Mouse (Mus musculus): ENCODE measurements around the gene Uqcc1. TPM values are rescaled to one million over a fixed set of nuclear protein-coding genes. Genes with fewer than 3 reads are reported as not detected.

The Uqcc1 gene
- total and polyA plus RNA-seq, 3 experiments = 35.3 to 55.2 (median 49.8) TPM

- dilution Hi-C loops (cut with MboI; ENCODE audit: extremely low pct_ligation_motif_present, extremely low pct_unique_long_range_greater_than_20kb, low sequenced_read_pairs) = no loop called here
- Histone ChIP-seq H3K4me2 (ENCODE audit: insufficient read depth, low read depth, poor library complexity, severe bottlenecking) (no peak overlapping the region), H3K4me1 (ENCODE audit: control insufficient read depth in 1 of 2, insufficient read depth in 2 of 2) (peaks cover 0 to 43% of the 10 kb centered on the region in 2 experiments; a peak in 2 of 4 replicates), H3K79me2 (replicated peaks; ENCODE audit: control insufficient read depth, extremely low read depth, insufficient read depth, poor library complexity, severe bottlenecking) (no peaks in the 10 kb centered on the region), H3K4me3 (replicated peaks in 1 of 3; ENCODE audit: low read depth in 2 of 3, low read length in 2 of 3, poor library complexity in 1 of 3) (no peak overlapping the region), H3K27ac (ENCODE audit: insufficient read depth, low read depth) (no peak overlapping the region), H3K36me3 (replicated peaks in 1 of 2; ENCODE audit: control insufficient read depth in 1 of 2, insufficient read depth in 1 of 2, low read length in 1 of 2) (peaks cover 56 to 73% of the 10 kb centered on the region in 2 experiments), H3K9ac (ENCODE audit: insufficient read depth, low read depth) (no peak overlapping the region), H3K9me3 (replicated peaks; ENCODE audit: low read length) (no peaks in the 10 kb centered on the region), H3K27me3 (replicated peaks) (no peaks in the 10 kb centered on the region)
- no peak for DNase-seq (ENCODE audit: extremely low read depth)
- in situ Hi-C loops (cut with MboI; ENCODE audit: low pct_ligation_motif_present, low pct_unique_long_range_greater_than_20kb, low sequenced_read_pairs) = no loop called here
- no peak for TF ChIP-seq SIN3A (IDR thresholded peaks at IDR 0.05; ENCODE audit: low read length)
- TF ChIP-seq TBP (conservative IDR thresholded peaks at IDR 0.05; ENCODE audit: low read depth, low read length) = no peak
- peak in 1 of 2 experiments; percentile 34; a peak in 1 of 4 replicates for TF ChIP-seq CTCF (conservative IDR thresholded peaks at IDR 0.05 in 1 of 2, IDR thresholded peaks at IDR 0.05 in 1 of 2; ENCODE audit: low read depth in 2 of 2, low read length in 2 of 2)
Measured at GRCm38 (mm10) chr2:155974087-155974731, 44.1 kb upstream of the Uqcc1 start.

DNA sequence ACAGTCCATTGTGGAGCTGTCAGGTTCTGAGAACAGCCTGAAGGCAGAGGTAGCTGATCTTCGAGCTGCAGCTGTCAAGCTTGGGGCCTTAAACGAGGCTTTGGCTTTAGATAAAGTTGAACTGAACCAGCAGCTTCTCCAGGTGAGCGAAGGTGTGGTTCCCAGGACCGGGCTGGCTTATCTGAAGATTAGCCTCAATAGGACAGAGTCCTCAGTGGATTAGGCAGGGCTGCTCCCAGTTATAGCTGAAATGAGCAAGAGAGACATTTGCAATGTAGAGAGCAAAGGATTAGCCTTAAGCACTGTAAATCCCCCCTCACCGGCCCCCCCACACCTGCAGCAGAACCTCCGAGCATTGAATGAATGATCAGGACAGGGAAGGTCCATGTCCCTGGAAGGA lies 43.2 kb upstream of the Uqcc1 start:
- H3K4me2 ChIP-seq (ENCODE audit: insufficient read depth, low read depth, poor library complexity, severe bottlenecking) = no peak overlapping the region
- no peak overlapping the region for H3K27ac ChIP-seq (ENCODE audit: insufficient read depth, low read depth)
- in situ Hi-C loops (cut with MboI; ENCODE audit: low pct_ligation_motif_present, low pct_unique_long_range_greater_than_20kb, low sequenced_read_pairs) (no loop called here), dilution Hi-C loops (cut with MboI; ENCODE audit: extremely low pct_ligation_motif_present, extremely low pct_unique_long_range_greater_than_20kb, low sequenced_read_pairs) (no loop called here)
- H3K9ac ChIP-seq (ENCODE audit: insufficient read depth, low read depth) = no peak overlapping the region
- no peaks in the 10 kb centered on the region for H3K79me2 ChIP-seq (replicated peaks; ENCODE audit: control insufficient read depth, extremely low read depth, insufficient read depth, poor library complexity, severe bottlenecking)
- no peaks in the 10 kb centered on the region for H3K9me3 ChIP-seq (replicated peaks; ENCODE audit: low read length)
- H3K27me3 ChIP-seq (replicated peaks) = no peaks in the 10 kb centered on the region
- no peak overlapping the region for H3K4me3 ChIP-seq (replicated peaks in 1 of 3; ENCODE audit: low read depth in 2 of 3, low read length in 2 of 3, poor library complexity in 1 of 3)
- TF ChIP-seq PAX5 (IDR thresholded peaks at IDR 0.05; ENCODE audit: low read length) = no peak
- TF ChIP-seq MAZ (IDR thresholded peaks at IDR 0.05; ENCODE audit: low read depth, low read length) = no peak
- no peak for TF ChIP-seq CHD2 (IDR thresholded peaks at IDR 0.05; ENCODE audit: low read length)
- TF ChIP-seq JUN (IDR thresholded peaks at IDR 0.05; ENCODE audit: insufficient read depth, low read depth, low read length) = no peak
- TF ChIP-seq TBP (conservative IDR thresholded peaks at IDR 0.05; ENCODE audit: low read depth, low read length) = no peak
- TF ChIP-seq ELF1 (IDR thresholded peaks at IDR 0.05; ENCODE audit: low read depth, low read length) = no peak
- TF ChIP-seq POLR2A (IDR thresholded peaks at IDR 0.05; ENCODE audit: low read depth, low read length) = no peak
- no peak for TF ChIP-seq EP300 (IDR thresholded peaks at IDR 0.05; ENCODE audit: low read length)
- TF ChIP-seq GABPA (IDR thresholded peaks at IDR 0.05; ENCODE audit: insufficient replicate concordance, low read depth, low read length) = no peak
- peaks cover 64 to 82% of the 10 kb centered on the region in 2 experiments for H3K36me3 ChIP-seq (replicated peaks in 1 of 2; ENCODE audit: control insufficient read depth in 1 of 2, insufficient read depth in 1 of 2, low read length in 1 of 2)
- no peak for DNase-seq (ENCODE audit: extremely low read depth)
- peaks cover 0 to 38% of the 10 kb centered on the region in 2 experiments; a peak in 2 of 4 replicates for H3K4me1 ChIP-seq (ENCODE audit: control insufficient read depth in 1 of 2, insufficient read depth in 2 of 2)

- Histone ChIP-seq H3K36me3 (replicated peaks in 1 of 2; ENCODE audit: control insufficient read depth in 1 of 2, insufficient read depth in 1 of 2, low read length in 1 of 2) (peaks cover 37 to 66% of the 10 kb centered on the region in 2 experiments), H3K27me3 (replicated peaks) (no peaks in the 10 kb centered on the region), H3K4me1 (ENCODE audit: control insufficient read depth in 1 of 2, insufficient read depth in 2 of 2) (peaks cover 5 to 47% of the 10 kb centered on the region in 2 experiments; a peak in 3 of 4 replicates), H3K9me3 (replicated peaks; ENCODE audit: low read length) (no peaks in the 10 kb centered on the region), H3K4me3 (replicated peaks in 1 of 3; ENCODE audit: low read depth in 2 of 3, low read length in 2 of 3, poor library complexity in 1 of 3) (no peak overlapping the region), H3K79me2 (replicated peaks; ENCODE audit: control insufficient read depth, extremely low read depth, insufficient read depth, poor library complexity, severe bottlenecking) (peaks cover 6% of the 10 kb centered on the region; the same call in 1 of the 2 replicates), H3K27ac (ENCODE audit: insufficient read depth, low read depth) (no peak overlapping the region), H3K4me2 (ENCODE audit: insufficient read depth, low read depth, poor library complexity, severe bottlenecking) (no peak overlapping the region), H3K9ac (ENCODE audit: insufficient read depth, low read depth) (no peak overlapping the region)
- TF ChIP-seq ZKSCAN1 (IDR thresholded peaks at IDR 0.05; ENCODE audit: borderline replicate concordance, low read depth, low read length) (no peak), POLR2A (IDR thresholded peaks at IDR 0.05; ENCODE audit: low read depth, low read length) (no peak), USF1 (IDR thresholded peaks at IDR 0.05; ENCODE audit: low read depth, low read length) (no peak), SMC3 (IDR thresholded peaks at IDR 0.05; ENCODE audit: low read depth, low read length) (peak; percentile 25), MEF2A (IDR thresholded peaks at IDR 0.05; ENCODE audit: borderline replicate concordance, low read depth, low read length) (no peak), EP300 (IDR thresholded peaks at IDR 0.05; ENCODE audit: low read length) (no peak), RCOR1 (conservative IDR thresholded peaks at IDR 0.05; ENCODE audit: low read depth, low read length) (no peak), MAZ (IDR thresholded peaks at IDR 0.05; ENCODE audit: low read depth, low read length) (no peak), ZNF384 (IDR thresholded peaks at IDR 0.05; ENCODE audit: low read depth, low read length) (no peak), RAD21 (IDR thresholded peaks at IDR 0.05; ENCODE audit: low read depth, low read length) (peak; percentile 60), CTCF (conservative IDR thresholded peaks at IDR 0.05 in 1 of 2, IDR thresholded peaks at IDR 0.05 in 1 of 2; ENCODE audit: low read depth in 2 of 2, low read length in 2 of 2) (peak in 1 of 2 experiments; percentile 60; a peak in 2 of 4 replicates), POLR2AphosphoS2 (IDR thresholded peaks at IDR 0.05; ENCODE audit: low read depth, low read length) (no peak), GABPA (IDR thresholded peaks at IDR 0.05; ENCODE audit: insufficient replicate concordance, low read depth, low read length) (no peak), NELFE (IDR thresholded peaks at IDR 0.05; ENCODE audit: low read depth, low read length) (no peak), ELF1 (IDR thresholded peaks at IDR 0.05; ENCODE audit: low read depth, low read length) (no peak), PAX5 (IDR thresholded peaks at IDR 0.05; ENCODE audit: low read length) (no peak), ZMIZ1 (IDR thresholded peaks at IDR 0.05; ENCODE audit: low read depth, low read length) (no peak)
- dilution Hi-C loops (cut with MboI; ENCODE audit: extremely low pct_ligation_motif_present, extremely low pct_unique_long_range_greater_than_20kb, low sequenced_read_pairs) = no loop called here
- in situ Hi-C loops (cut with MboI; ENCODE audit: low pct_ligation_motif_present, low pct_unique_long_range_greater_than_20kb, low sequenced_read_pairs) = loop anchor here (10.0 kb wide), 1 partner anchor 172 kb away; no protein-coding TSS in a partner anchor
- DNase-seq (ENCODE audit: extremely low read depth) = no peak
Measured at GRCm38 (mm10) chr2:155962991-155963390, 32.9 kb upstream of the Uqcc1 start.

All from CH12.LX (cell line).